Mouse (Mus musculus): Measurements from ENCODE around the gene Chp1. TPM values are rescaled to one million over a fixed set of nuclear protein-coding genes. Genes with fewer than 3 reads are reported as not detected.
"Not testable (repeated sequence)": the region's sequence is repeated elsewhere in the genome, so short reads cannot be mapped to it uniquely, and the experiment has no call there.

Gene Chp1
- polyA plus RNA-seq, 1 experiment: 52.6 TPM

GRCm38 (mm10) chr2:119593765-119594112 is 46.2 kb downstream of the Chp1 start:
- peak overlapping the region; percentile 92 for H3K27ac ChIP-seq (ENCODE audit: insufficient read depth, low read length)
- H3K27me3 ChIP-seq (ENCODE audit: control insufficient read depth, insufficient read depth, low read length, poor library complexity, severe bottlenecking): no peaks in the 10 kb centered on the region
- no peaks in the 10 kb centered on the region for H3K4me1 ChIP-seq (ENCODE audit: control insufficient read depth, insufficient read depth, low read length)
- no peaks in the 10 kb centered on the region for H3K9me3 ChIP-seq (replicated peaks; ENCODE audit: control insufficient read depth, insufficient read depth, low read length, poor library complexity, severe bottlenecking)
- H3K36me3 ChIP-seq (ENCODE audit: control insufficient read depth, insufficient read depth, low read length, poor library complexity, severe bottlenecking): peaks cover 20% of the 10 kb centered on the region
- peak overlapping the region; percentile 45; the same call in 1 of the 2 replicates for H3K9ac ChIP-seq (ENCODE audit: low read depth, poor library complexity, severe bottlenecking)
- H3K4me3 ChIP-seq (ENCODE audit: low read depth, low read length): no peak overlapping the region
- no peak for TF ChIP-seq EP300 (IDR thresholded peaks at IDR 0.05; ENCODE audit: insufficient read depth, low read depth, low read length)
- TF ChIP-seq CTCF (IDR thresholded peaks at IDR 0.05; ENCODE audit: low read depth, low read length): no peak
- TF ChIP-seq POLR2A (IDR thresholded peaks at IDR 0.05; ENCODE audit: insufficient read depth, low read length): no peak

DNA sequence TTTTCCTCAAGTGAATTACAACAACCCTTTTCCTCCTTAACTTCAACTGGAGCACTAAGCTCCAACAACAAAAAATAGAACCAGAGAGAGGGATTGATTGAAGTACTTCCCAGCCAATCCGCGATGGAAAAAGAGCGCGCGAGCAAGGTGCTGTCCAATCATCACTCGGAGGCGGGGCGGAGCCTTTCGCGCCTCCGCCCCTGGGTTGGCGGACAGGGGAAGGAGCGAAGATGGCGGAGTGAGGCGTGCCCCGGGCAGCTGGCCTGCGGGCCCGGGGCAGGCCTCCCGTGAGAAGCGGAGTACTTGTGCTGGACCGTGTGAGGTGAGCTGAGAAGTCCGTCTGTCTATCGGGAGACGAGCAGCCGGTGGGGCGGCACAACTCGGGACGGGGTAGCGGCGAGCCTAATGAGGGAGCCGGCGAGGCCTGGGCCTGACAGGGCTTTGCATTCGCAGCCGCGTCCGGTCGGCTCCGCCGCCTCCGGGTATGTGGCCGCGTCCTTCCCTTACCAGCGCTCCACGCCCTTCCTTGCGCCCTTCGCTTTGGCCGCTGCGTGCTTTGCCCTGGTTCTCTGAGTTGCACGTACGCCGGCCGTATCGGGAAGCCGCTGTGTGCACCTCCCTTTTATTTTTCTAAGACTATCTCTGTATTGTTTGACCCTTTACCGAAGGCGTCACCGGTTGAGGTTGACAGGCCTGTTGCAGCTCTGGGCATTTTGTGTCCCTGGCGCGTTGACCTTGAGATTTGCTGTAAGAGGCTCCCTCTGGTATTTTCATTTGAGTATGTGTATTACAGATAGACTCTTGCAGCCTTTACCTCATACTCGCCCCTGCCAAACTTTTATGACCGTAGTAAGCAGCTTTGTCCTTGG is 46.9 kb downstream of the Chp1 start:
- Histone ChIP-seq H3K4me3 (ENCODE audit: low read depth, low read length) (peak overlapping the region; percentile 99), H3K4me1 (ENCODE audit: control insufficient read depth, insufficient read depth, low read length) (no peaks in the 10 kb centered on the region), H3K27ac (ENCODE audit: insufficient read depth, low read length) (peak overlapping the region; percentile 30; the same call in 1 of the 2 replicates), H3K9ac (ENCODE audit: low read depth, poor library complexity, severe bottlenecking) (peak overlapping the region; percentile 93), H3K27me3 (ENCODE audit: control insufficient read depth, insufficient read depth, low read length, poor library complexity, severe bottlenecking) (no peaks in the 10 kb centered on the region), H3K9me3 (replicated peaks; ENCODE audit: control insufficient read depth, insufficient read depth, low read length, poor library complexity, severe bottlenecking) (no peaks in the 10 kb centered on the region), H3K36me3 (ENCODE audit: control insufficient read depth, insufficient read depth, low read length, poor library complexity, severe bottlenecking) (peaks cover 24% of the 10 kb centered on the region)
- no peak for TF ChIP-seq POLR2A (IDR thresholded peaks at IDR 0.05; ENCODE audit: insufficient read depth, low read length)

GRCm38 (mm10) chr2:119595308-119595707 is 47.8 kb downstream of the Chp1 start:
- TF ChIP-seq POLR2A (IDR thresholded peaks at IDR 0.05; ENCODE audit: insufficient read depth, low read length) (no peak), CTCF (IDR thresholded peaks at IDR 0.05; ENCODE audit: low read depth, low read length) (no peak), EP300 (IDR thresholded peaks at IDR 0.05; ENCODE audit: insufficient read depth, low read depth, low read length) (no peak)
- Histone ChIP-seq H3K4me1 (ENCODE audit: control insufficient read depth, insufficient read depth, low read length) (no peaks in the 10 kb centered on the region), H3K9me3 (replicated peaks; ENCODE audit: control insufficient read depth, insufficient read depth, low read length, poor library complexity, severe bottlenecking) (no peaks in the 10 kb centered on the region), H3K27ac (ENCODE audit: insufficient read depth, low read length) (no peak overlapping the region), H3K36me3 (ENCODE audit: control insufficient read depth, insufficient read depth, low read length, poor library complexity, severe bottlenecking) (peaks cover 32% of the 10 kb centered on the region), H3K27me3 (ENCODE audit: control insufficient read depth, insufficient read depth, low read length, poor library complexity, severe bottlenecking) (no peaks in the 10 kb centered on the region), H3K4me3 (ENCODE audit: low read depth, low read length) (no peak overlapping the region), H3K9ac (ENCODE audit: low read depth, poor library complexity, severe bottlenecking) (peak overlapping the region; percentile 93)

DNA sequence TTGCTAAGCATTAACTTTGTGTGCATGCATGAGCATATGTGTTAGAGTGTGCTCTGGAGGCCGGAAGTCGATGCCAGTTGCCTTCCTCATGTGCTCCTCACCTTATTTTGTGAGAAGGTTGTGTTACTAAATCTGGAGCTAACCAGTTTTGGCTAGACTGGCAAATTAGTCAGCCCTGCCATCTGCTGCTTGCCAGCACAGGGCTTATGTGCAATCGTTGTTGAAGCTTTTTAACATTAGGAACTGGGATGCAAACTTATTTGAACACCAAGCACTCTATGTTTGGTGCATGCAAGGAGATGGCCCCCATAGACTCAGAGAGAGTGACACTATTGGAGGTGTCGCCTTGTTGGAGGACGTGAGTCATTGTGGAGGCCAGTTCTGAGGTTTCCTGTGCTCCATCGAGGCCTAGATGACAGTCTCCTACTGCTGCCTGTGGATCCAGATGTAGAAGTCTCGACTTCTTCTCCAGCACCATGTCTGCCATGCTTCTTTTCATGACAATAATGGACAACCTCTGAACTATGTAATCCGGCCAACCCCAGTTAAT is 49.4 kb downstream of the Chp1 start:
- Histone ChIP-seq H3K27me3 (ENCODE audit: control insufficient read depth, insufficient read depth, low read length, poor library complexity, severe bottlenecking) (no peaks in the 10 kb centered on the region), H3K9ac (ENCODE audit: low read depth, poor library complexity, severe bottlenecking) (no peak overlapping the region), H3K36me3 (ENCODE audit: control insufficient read depth, insufficient read depth, low read length, poor library complexity, severe bottlenecking) (peaks cover 38% of the 10 kb centered on the region), H3K27ac (ENCODE audit: insufficient read depth, low read length) (no peak overlapping the region), H3K9me3 (replicated peaks; ENCODE audit: control insufficient read depth, insufficient read depth, low read length, poor library complexity, severe bottlenecking) (no peaks in the 10 kb centered on the region), H3K4me1 (ENCODE audit: control insufficient read depth, insufficient read depth, low read length) (no peaks in the 10 kb centered on the region), H3K4me3 (ENCODE audit: low read depth, low read length) (no peak overlapping the region)
- TF ChIP-seq CTCF (IDR thresholded peaks at IDR 0.05; ENCODE audit: low read depth, low read length) (no peak), POLR2A (IDR thresholded peaks at IDR 0.05; ENCODE audit: insufficient read depth, low read length) (no peak), EP300 (IDR thresholded peaks at IDR 0.05; ENCODE audit: insufficient read depth, low read depth, low read length) (no peak)

- Histone ChIP-seq H3K27me3 (ENCODE audit: control insufficient read depth, insufficient read depth, low read length, poor library complexity, severe bottlenecking) (no peaks in the 10 kb centered on the region), H3K4me3 (ENCODE audit: low read depth, low read length) (no peak overlapping the region), H3K9ac (ENCODE audit: low read depth, poor library complexity, severe bottlenecking) (no peak overlapping the region), H3K27ac (ENCODE audit: insufficient read depth, low read length) (no peak overlapping the region), H3K36me3 (ENCODE audit: control insufficient read depth, insufficient read depth, low read length, poor library complexity, severe bottlenecking) (peaks cover 49% of the 10 kb centered on the region), H3K4me1 (ENCODE audit: control insufficient read depth, insufficient read depth, low read length) (no peaks in the 10 kb centered on the region), H3K9me3 (replicated peaks; ENCODE audit: control insufficient read depth, insufficient read depth, low read length, poor library complexity, severe bottlenecking) (no peaks in the 10 kb centered on the region)
- TF ChIP-seq EP300 (IDR thresholded peaks at IDR 0.05; ENCODE audit: insufficient read depth, low read depth, low read length) (no peak), CTCF (IDR thresholded peaks at IDR 0.05; ENCODE audit: low read depth, low read length) (no peak), POLR2A (IDR thresholded peaks at IDR 0.05; ENCODE audit: insufficient read depth, low read length) (no peak)
Observed at GRCm38 (mm10) chr2:119601027-119601426, 53.5 kb downstream of the Chp1 start.

DNA sequence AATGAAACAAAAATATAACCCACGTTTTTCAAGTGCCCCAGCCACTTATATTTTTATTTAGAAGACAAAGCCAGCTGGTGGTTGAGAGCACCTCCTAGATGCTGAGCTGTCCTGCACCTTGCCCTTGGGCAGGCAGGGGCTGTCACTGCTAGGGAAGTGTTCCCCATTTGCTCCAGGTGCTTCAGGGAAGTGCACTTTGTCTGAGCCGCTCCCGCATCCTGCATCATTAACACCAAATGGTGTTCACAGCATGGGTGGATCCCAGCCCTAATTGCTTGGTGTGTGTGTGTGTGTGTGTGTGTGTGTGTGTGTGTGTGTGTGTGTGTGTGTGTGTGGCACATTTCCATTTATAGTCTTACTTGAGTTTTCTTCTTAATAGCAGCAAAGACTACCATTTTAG is 54.1 kb downstream of the Chp1 start:
- H3K4me3 ChIP-seq (ENCODE audit: low read depth, low read length); H3K27me3 ChIP-seq (ENCODE audit: control insufficient read depth, insufficient read depth, low read length, poor library complexity, severe bottlenecking); H3K9me3 ChIP-seq (replicated peaks; ENCODE audit: control insufficient read depth, insufficient read depth, low read length, poor library complexity, severe bottlenecking); H3K9ac ChIP-seq (ENCODE audit: low read depth, poor library complexity, severe bottlenecking); H3K27ac ChIP-seq (ENCODE audit: insufficient read depth, low read length); H3K4me1 ChIP-seq (ENCODE audit: control insufficient read depth, insufficient read depth, low read length): not testable (repeated sequence)
- peaks cover 44% of the 10 kb centered on the region for H3K36me3 ChIP-seq (ENCODE audit: control insufficient read depth, insufficient read depth, low read length, poor library complexity, severe bottlenecking)
